Mouse (Mus musculus): Measurements from ENCODE around the gene Wdr1.

- TF ChIP-seq POLR2A (IDR thresholded peaks at IDR 0.05; ENCODE audit: borderline replicate concordance, insufficient read depth, low read length) (no peak), CTCF (IDR thresholded peaks at IDR 0.05; ENCODE audit: borderline replicate concordance, insufficient read depth, low read depth, low read length) (no peak)
Observed at GRCm38 (mm10) chr5:38537845-38538244, 25.2 kb downstream of the Wdr1 start.

Measured in cerebellum, adult 2 months (tissue).